Mouse (Mus musculus) layer of hippocampus, postnatal 25 days (tissue): ENCODE data around the gene Itgb1bp1. TPM values are rescaled to one million over a fixed set of nuclear protein-coding genes. Genes with fewer than 3 reads are reported as not detected.

ENCODE experiments used
- DNase-seq, 2 experiments: peaks; one replicate each; pipeline ENCODE4 v3.0.0; 2022; ENCODE audit warnings: mixed read lengths in 2 of 2, low spot score in 1 of 2; ENCODE audit errors: extremely low spot score in 1 of 2
- total RNA-seq, 2 experiments: library from RNA; stranded (reverse); gene quantifications; 2 replicates each; pipeline ENCODE4 v1.2.3; 2021

Gene Itgb1bp1
- total RNA-seq, 2 experiments from 2014 or later, result 44.4 to 48.6 TPM

DNA sequence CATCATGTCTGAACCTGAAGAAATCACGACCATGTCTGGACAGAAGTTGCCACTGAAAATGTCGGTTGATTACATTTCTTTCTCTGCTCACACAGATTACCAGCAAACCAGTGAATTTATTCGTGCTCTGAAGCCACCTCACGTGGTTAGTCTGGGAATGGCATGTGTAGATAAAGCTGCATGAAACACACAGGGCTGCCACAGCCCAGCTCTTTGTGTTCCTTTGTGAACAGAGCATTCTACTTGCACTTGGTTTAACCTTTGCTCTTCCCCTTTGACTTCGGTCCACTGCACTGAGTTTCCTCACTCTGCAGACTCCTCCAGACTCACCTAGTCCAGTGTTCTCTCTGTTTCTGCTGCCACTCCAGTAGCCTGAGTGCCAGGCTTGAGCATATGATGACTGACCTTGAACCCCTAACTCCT lies 16.3 kb upstream of the Itgb1bp1 start:
- DNase-seq, result no peak

DNA sequence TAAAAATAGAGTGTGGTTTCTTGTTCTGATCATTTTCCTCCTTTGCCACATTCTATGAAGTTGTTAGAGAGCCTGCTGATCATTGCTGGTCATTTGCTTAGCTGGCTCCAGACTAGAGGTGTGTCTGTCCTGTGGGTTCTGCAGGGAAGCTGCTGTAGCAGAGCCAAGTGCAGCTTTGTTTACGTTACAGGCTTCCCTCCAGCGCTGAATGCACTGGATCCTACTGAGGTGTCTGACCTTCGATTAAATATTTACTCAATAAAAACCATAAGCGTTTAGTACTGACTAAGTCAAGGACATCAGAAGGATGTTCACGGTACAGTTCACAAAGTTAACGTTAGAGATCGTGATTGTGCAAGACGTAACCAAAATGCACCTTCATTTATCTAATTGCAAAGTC lies 15.8 kb upstream of the Itgb1bp1 start:
- DNase-seq, result no peak

GRCm38 (mm10) chr12:21301324-21301723 lies 15.2 kb upstream of the Itgb1bp1 start:
- no peak for DNase-seq

DNA sequence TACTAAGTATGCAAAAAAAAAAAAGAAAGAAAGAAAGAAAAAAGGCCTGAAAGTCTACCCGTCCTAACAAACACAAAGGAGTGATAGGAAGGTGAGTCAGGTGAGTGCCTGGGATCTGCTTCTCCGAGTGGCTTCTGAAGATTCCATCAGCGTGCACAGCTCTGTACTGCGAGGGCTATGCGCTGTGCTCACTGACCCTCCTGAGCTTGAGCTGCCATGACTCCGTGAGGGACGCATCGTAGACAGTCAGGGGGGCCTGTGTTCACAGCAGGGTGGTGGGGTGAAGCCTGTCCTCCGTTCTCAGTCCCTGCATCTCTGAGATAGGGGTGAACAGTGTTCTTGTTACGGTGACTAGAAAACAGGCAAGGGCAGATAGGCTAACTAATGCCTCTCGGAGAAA lies 12.8 kb upstream of the Itgb1bp1 start:
- DNase-seq, result no peak

DNA sequence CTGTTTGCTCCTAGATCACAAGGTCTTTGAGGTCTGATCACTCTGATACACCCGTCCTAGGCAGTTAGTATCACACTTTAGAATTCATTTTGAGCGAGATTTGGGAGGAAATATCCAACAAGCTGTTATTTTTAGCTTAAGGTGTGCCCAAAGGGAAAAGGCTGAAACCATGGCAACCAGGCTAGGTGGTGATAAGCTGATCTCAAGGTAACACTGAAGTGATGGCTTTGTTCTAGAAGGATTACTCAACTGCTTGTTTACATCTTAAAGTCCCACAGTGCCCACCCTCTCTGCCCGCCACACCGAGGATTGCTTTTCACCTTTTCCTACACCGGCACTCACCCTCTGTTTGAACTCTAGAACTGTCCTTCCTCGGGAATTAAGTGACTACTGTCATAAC lies 3.6 kb upstream of the Itgb1bp1 start:
- DNase-seq, result no peak

- DNase-seq, result no peak
Observed at GRCm38 (mm10) chr12:21288716-21289395, 2.8 kb upstream of the Itgb1bp1 start.

GRCm38 (mm10) chr12:21286712-21287650 lies 897 bp upstream of the Itgb1bp1 start:
- no peak for DNase-seq

GRCm38 (mm10) chr12:21285508-21286242 lies 409 bp downstream of the Itgb1bp1 start:
- peak in 1 of 2 experiments; percentile 93 for DNase-seq

DNA sequence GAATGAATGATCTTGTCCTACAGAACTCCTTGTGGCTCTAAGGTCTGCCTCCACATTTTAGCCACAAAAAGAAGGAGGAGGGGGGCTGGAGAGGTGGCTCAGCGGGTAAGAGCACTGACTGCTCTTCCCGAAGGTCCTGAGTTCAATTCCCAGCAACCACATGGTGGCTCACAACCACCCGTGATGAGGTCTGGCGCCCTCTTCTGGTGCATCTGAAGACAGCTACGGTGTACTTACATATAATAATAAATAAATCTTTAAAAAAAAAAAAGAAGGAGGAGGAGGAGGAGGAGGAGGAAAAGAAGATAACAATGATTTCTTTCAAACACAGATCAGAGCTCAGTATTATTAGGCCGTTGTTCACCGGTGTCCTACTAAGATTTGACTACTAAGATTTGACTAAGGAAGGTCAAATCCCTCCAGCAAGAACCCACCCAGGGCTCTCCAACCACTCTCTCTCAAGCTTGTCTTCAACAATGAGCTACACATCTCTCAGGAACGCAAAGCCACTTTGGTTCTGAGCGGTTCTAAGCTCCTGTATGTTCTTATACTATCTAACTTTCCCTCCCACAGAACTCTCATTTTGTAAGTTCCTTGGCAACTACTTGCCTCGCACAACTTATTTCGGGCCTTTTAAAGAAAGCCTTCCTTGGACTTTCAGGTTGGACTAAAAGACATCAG lies 1.2 kb downstream of the Itgb1bp1 start, which contains the start of gene Cpsf3:
TSS of gene Cpsf3 (plus strand) at position 631 of the 681 bp plus-strand sequence.
- no peak for DNase-seq

DNA sequence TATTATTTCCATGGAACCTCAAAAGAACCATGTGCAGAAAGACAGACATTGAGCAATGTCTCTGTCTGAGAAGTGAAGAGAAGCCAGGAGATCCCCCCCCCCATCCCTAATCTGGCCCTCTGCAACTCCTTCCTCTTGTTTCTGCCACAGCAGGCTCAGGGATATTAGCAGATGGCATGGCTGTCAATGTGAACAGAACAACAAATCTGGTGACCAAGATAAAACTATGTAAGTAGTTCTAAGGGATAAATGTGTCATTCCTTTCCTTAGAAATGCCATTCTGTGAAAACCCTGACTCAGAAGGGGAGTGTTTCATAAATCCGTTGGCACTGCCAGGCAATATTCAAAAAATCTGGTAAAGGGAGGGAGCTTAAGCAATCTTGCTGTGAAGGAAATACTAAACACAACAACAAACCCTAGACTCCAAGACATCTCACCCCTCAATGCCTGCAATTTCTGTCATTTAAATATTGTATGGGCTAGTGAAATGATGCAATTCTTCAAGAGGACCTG lies 8.7 kb downstream of the Itgb1bp1 start:
- DNase-seq, result no peak

DNA sequence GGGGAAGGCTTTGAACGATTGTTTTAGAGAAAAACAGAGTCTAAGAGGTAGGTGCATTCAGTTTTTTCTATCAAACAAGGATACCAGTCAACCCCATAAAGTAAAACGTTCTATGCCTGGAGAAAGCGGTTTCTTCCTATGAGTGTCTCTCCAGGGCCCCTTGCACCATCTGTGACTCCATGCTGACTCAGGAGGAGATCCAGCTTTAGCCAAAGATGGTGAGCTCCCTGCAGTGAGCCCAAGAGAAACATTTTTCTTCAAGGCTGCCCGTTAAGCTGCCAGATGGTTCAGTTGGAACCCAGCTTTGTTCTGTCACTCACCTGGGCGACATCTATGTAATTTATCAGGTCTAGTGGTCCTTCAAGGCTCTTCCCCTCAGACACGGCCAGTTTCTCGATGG lies 11.6 kb downstream of the Itgb1bp1 start:
- no peak for DNase-seq

DNA sequence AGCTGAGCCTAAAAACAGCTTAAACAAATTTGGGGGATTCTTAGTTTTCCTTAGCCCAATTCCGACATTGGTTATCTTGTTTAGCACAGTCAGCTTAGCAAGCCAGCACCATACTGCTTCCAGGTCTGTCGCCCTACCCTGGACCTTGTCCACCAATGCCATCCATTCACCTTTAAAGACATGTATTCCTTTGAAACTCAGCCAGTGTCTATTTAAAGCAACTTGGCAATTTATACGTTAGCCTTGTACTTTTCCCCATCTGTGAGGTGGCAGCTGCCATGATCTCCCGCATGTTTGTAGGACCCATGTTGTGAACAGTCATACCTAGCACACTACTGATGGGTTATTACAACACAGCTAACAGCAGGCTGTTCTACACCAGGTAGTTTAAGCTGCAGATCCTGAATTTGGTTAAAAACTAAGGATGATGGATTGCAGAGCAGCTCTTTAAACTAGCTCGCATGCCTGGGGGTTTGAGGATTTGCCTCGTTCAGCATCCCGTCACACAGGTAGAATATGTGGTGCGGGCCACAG lies 17.9 kb downstream of the Itgb1bp1 start:
- no peak for DNase-seq

DNA sequence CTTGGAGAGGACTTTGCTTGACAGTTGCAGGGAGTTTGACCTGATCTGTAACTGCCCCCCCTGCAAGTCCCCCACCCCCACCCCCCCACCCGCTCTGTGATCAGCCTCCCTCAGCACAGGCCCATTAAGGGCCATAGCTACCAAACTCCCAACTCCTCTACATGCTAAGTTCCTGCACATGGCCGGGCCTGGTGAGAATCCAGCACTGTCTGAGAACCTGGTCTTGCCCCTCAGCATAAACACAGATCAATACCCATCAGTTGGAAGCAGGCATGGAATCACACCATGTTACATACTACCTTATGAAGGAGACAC lies 19.3 kb downstream of the Itgb1bp1 start:
- DNase-seq, result no peak

GRCm38 (mm10) chr12:21265946-21266783 lies 19.9 kb downstream of the Itgb1bp1 start:
- DNase-seq, result peak; percentile 54 to 63

- DNase-seq, result no peak
Observed at GRCm38 (mm10) chr12:21265501-21265900, 20.6 kb downstream of the Itgb1bp1 start.

DNA sequence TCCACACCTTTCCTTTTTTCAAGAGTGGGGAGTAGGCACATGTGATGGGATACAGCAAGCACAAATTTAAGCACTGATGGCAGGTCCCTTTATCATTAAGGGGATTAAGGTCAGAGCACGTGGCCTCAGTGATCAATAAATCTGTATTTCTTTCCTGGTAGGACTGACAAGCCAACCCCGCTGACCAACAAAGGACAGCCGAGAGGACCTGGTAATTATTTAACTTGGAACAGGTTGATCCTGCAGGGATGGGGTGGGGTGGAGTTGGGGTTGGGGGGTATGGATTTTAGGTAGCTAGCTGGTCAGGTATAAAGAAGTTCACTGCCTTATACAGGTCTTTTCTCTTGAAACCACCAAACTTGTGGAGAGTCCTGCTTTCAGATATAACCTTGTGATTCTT lies 21.1 kb downstream of the Itgb1bp1 start:
- no peak for DNase-seq

DNA sequence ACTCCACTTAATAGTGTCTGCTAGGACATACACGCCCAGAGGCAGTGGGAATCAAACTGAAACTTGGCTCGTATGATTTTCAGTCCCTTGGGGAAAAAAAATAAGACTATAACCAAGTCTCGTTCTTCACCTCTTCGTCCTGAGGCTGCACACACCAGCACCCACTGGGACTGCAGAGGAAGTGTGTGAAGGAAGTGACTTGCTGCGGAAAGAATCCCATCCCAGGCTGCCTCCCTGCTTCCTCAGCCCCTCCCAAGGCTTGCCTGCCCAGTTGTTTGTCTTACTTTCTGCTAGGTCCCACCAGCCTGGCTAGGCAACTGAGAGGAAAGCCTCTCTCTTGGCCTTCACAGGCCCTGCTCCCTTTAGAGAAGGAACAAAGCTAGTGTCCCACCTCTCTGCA lies 21.8 kb downstream of the Itgb1bp1 start:
- DNase-seq, result no peak

- DNase-seq, result no peak
Observed at GRCm38 (mm10) chr12:21263256-21263655, 22.8 kb downstream of the Itgb1bp1 start.

GRCm38 (mm10) chr12:21261521-21261920 lies 24.6 kb downstream of the Itgb1bp1 start:
- DNase-seq, result no peak
